Mouse (Mus musculus): ENCODE measurements around the gene Ptpn3.
A peak's percentile ranks its signal among the peaks of the same experiment; 100 is the strongest.
"Not testable (repeated sequence)": the region's sequence is repeated elsewhere in the genome, so short reads cannot be mapped to it uniquely, and the experiment has no call there.

The Ptpn3 gene

GRCm38 (mm10) chr4:57299701-57300468 lies 1.8 kb downstream of the Ptpn3 start:
- DNase-seq (ENCODE audit: extremely low read depth, low read depth), result no peak

GRCm38 (mm10) chr4:57299308-57299700 lies 2.3 kb downstream of the Ptpn3 start:
- no peak for DNase-seq (ENCODE audit: extremely low read depth, low read depth)

GRCm38 (mm10) chr4:57298181-57298580 lies 3.5 kb downstream of the Ptpn3 start:
- no peak for DNase-seq (ENCODE audit: extremely low read depth, low read depth)

GRCm38 (mm10) chr4:57294971-57295656 lies 6.5 kb downstream of the Ptpn3 start:
- DNase-seq (ENCODE audit: extremely low read depth, low read depth), result no peak

- DNase-seq (ENCODE audit: extremely low read depth, low read depth), result no peak
These were observed 9.0 kb downstream of the Ptpn3 start for GRCm38 (mm10) chr4:57292670-57293069.

GRCm38 (mm10) chr4:57290049-57290448 lies 11.6 kb downstream of the Ptpn3 start:
- DNase-seq (ENCODE audit: extremely low read depth, low read depth), result no peak

GRCm38 (mm10) chr4:57287808-57288207 lies 13.8 kb downstream of the Ptpn3 start:
- no peak for DNase-seq (ENCODE audit: extremely low read depth, low read depth)

- DNase-seq (ENCODE audit: extremely low read depth, low read depth), result no peak
These were observed 16.4 kb downstream of the Ptpn3 start for GRCm38 (mm10) chr4:57285251-57285650.

- no peak for DNase-seq (ENCODE audit: extremely low read depth, low read depth)
These were observed 18.4 kb downstream of the Ptpn3 start for GRCm38 (mm10) chr4:57283189-57283588.

GRCm38 (mm10) chr4:57282630-57283029 lies 19.0 kb downstream of the Ptpn3 start:
- no peak for DNase-seq (ENCODE audit: extremely low read depth, low read depth)

- DNase-seq (ENCODE audit: extremely low read depth, low read depth), result no peak
These were observed 19.5 kb downstream of the Ptpn3 start for GRCm38 (mm10) chr4:57282179-57282578.

- DNase-seq (ENCODE audit: extremely low read depth, low read depth), result no peak
These were observed 20.7 kb downstream of the Ptpn3 start for GRCm38 (mm10) chr4:57280888-57281287.

GRCm38 (mm10) chr4:57279229-57279628 lies 22.4 kb downstream of the Ptpn3 start:
- DNase-seq (ENCODE audit: extremely low read depth, low read depth), result no peak

GRCm38 (mm10) chr4:57278812-57279211 lies 22.8 kb downstream of the Ptpn3 start:
- no peak for DNase-seq (ENCODE audit: extremely low read depth, low read depth)

GRCm38 (mm10) chr4:57277671-57278070 lies 24.0 kb downstream of the Ptpn3 start:
- DNase-seq (ENCODE audit: extremely low read depth, low read depth), result no peak

- DNase-seq (ENCODE audit: extremely low read depth, low read depth), result peak; percentile 51
These were observed 26.4 kb downstream of the Ptpn3 start for GRCm38 (mm10) chr4:57275116-57275743.

- DNase-seq (ENCODE audit: extremely low read depth, low read depth), result no peak
These were observed 27.8 kb downstream of the Ptpn3 start for GRCm38 (mm10) chr4:57273532-57274502.

- no peak for DNase-seq (ENCODE audit: extremely low read depth, low read depth)
These were observed 30.6 kb downstream of the Ptpn3 start for GRCm38 (mm10) chr4:57270991-57271390.

GRCm38 (mm10) chr4:57270489-57270888 lies 31.1 kb downstream of the Ptpn3 start:
- not testable (repeated sequence) for DNase-seq (ENCODE audit: extremely low read depth, low read depth)

GRCm38 (mm10) chr4:57269344-57269743 lies 32.3 kb downstream of the Ptpn3 start:
- no peak for DNase-seq (ENCODE audit: extremely low read depth, low read depth)

GRCm38 (mm10) chr4:57268330-57268729 lies 33.3 kb downstream of the Ptpn3 start:
- no peak for DNase-seq (ENCODE audit: extremely low read depth, low read depth)
